Mouse (Mus musculus): ENCODE results near the gene Nbr1. TPM values are rescaled to one million over a fixed set of nuclear protein-coding genes. Genes with fewer than 3 reads are reported as not detected.

The Nbr1 gene
- polyA plus RNA-seq, 1 experiment = 33.0 TPM

DNA sequence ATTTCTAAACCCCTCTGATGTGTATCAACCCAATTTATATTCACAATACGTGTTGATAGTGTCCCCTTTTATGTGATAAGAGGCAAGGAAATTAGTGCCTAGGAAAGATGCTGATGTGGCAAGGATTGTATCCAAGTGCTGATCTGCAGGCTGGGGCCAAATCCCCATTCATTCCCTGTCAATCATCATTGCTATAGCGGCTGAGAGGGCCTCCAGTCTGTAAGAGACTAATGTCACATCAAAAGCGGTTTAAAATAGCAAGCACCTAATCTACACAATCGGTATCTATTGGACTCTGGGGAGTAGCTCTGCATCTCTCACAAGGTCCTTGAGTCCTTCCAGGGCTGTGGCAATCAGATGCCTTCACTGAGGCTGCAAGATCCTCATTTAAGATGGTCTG lies 62.2 kb downstream of the Nbr1 start:
- no peaks in the 10 kb centered on the region for H3K36me3 ChIP-seq (ENCODE audit: control insufficient read depth, insufficient read depth)
- H3K27me3 ChIP-seq (ENCODE audit: control insufficient read depth, insufficient read depth, insufficient read length) = no peaks in the 10 kb centered on the region
- H3ac ChIP-seq (ENCODE audit: control insufficient read depth, insufficient read length) = no peak overlapping the region
- no peak overlapping the region for H3K4me2 ChIP-seq (ENCODE audit: low read depth)
- no peak for TF ChIP-seq TCF12 (IDR thresholded peaks at IDR 0.05; ENCODE audit: insufficient read depth, poor library complexity, severe bottlenecking)
- no peak for TF ChIP-seq USF1 (IDR thresholded peaks at IDR 0.05; ENCODE audit: low read depth)
- no peak for TF ChIP-seq REST (IDR thresholded peaks at IDR 0.05; ENCODE audit: insufficient read depth, insufficient read length)
- TF ChIP-seq TCF3 (IDR thresholded peaks at IDR 0.05; ENCODE audit: insufficient read length, low read depth) = no peak
- TF ChIP-seq MYOD1 (IDR thresholded peaks at IDR 0.05; ENCODE audit: control insufficient read depth in 1 of 3, insufficient read length in 2 of 3, low read depth in 2 of 3) = no peak
- no peak for TF ChIP-seq CEBPB (IDR thresholded peaks at IDR 0.05; ENCODE audit: insufficient read depth, poor library complexity, severe bottlenecking)
- no peak for TF ChIP-seq POLR2A (IDR thresholded peaks at IDR 0.05; ENCODE audit: insufficient read length, low read depth)
- no peak for TF ChIP-seq MAX (IDR thresholded peaks at IDR 0.05; ENCODE audit: low read depth)
- TF ChIP-seq E2F4 (IDR thresholded peaks at IDR 0.05; ENCODE audit: insufficient read depth) = no peak
- TF ChIP-seq SRF (IDR thresholded peaks at IDR 0.05; ENCODE audit: control insufficient read depth, insufficient read length, low read depth) = no peak
- no peak for TF ChIP-seq MYOG (IDR thresholded peaks at IDR 0.05; ENCODE audit: control insufficient read depth in 1 of 3, insufficient read depth in 1 of 3, insufficient read length in 2 of 3, low read depth in 2 of 3)
- H3K4me3 ChIP-seq = no peak overlapping the region
- H3K79me2 ChIP-seq (ENCODE audit: control insufficient read depth, insufficient read depth) = no peaks in the 10 kb centered on the region

DNA sequence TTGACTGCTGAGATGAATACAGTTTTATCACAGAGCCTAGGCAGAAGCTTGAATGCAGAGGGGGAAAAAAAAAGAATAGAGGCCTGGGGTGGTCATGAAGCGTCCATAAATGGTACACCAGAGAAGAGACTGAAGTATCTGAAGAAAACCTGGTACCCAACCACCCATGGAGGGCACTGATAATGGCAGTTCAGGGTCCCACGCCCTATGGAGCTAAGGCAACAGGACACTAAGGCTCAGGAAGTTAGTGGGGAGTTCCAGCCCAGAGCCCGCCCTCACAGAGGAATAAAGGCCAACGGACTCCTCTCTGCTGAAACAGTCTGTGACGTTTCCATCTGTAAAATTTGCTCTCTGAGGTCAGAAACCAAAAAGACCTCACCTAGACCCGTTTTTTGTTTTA lies 63.4 kb downstream of the Nbr1 start:
- no peaks in the 10 kb centered on the region for H3K36me3 ChIP-seq (ENCODE audit: control insufficient read depth, insufficient read depth)
- no peaks in the 10 kb centered on the region for H3K27me3 ChIP-seq (ENCODE audit: control insufficient read depth, insufficient read depth, insufficient read length)
- H3K79me2 ChIP-seq (ENCODE audit: control insufficient read depth, insufficient read depth) = no peaks in the 10 kb centered on the region
- H3K4me3 ChIP-seq = no peak overlapping the region
- TF ChIP-seq MAX (IDR thresholded peaks at IDR 0.05; ENCODE audit: low read depth) = no peak
- TF ChIP-seq TCF3 (IDR thresholded peaks at IDR 0.05; ENCODE audit: insufficient read length, low read depth) = no peak
- no peak for TF ChIP-seq MYOG (IDR thresholded peaks at IDR 0.05; ENCODE audit: control insufficient read depth in 1 of 3, insufficient read depth in 1 of 3, insufficient read length in 2 of 3, low read depth in 2 of 3)
- no peak for TF ChIP-seq CEBPB (IDR thresholded peaks at IDR 0.05; ENCODE audit: insufficient read depth, poor library complexity, severe bottlenecking)
- no peak for TF ChIP-seq USF1 (IDR thresholded peaks at IDR 0.05; ENCODE audit: low read depth)
- TF ChIP-seq SRF (IDR thresholded peaks at IDR 0.05; ENCODE audit: control insufficient read depth, insufficient read length, low read depth) = no peak
- TF ChIP-seq MYOD1 (IDR thresholded peaks at IDR 0.05; ENCODE audit: control insufficient read depth in 1 of 3, insufficient read length in 2 of 3, low read depth in 2 of 3) = no peak
- no peak for TF ChIP-seq POLR2AphosphoS2 (IDR thresholded peaks at IDR 0.05; ENCODE audit: insufficient read length, low read depth)
- TF ChIP-seq TCF12 (IDR thresholded peaks at IDR 0.05; ENCODE audit: insufficient read depth, poor library complexity, severe bottlenecking) = no peak
- no peak for TF ChIP-seq POLR2A (IDR thresholded peaks at IDR 0.05; ENCODE audit: insufficient read length, low read depth)
- TF ChIP-seq REST (IDR thresholded peaks at IDR 0.05; ENCODE audit: insufficient read depth, insufficient read length) = no peak
- TF ChIP-seq E2F4 (IDR thresholded peaks at IDR 0.05; ENCODE audit: insufficient read depth) = no peak
- H3ac ChIP-seq (ENCODE audit: control insufficient read depth, insufficient read length) = no peak overlapping the region
- no peak overlapping the region for H3K4me2 ChIP-seq (ENCODE audit: low read depth)

DNA sequence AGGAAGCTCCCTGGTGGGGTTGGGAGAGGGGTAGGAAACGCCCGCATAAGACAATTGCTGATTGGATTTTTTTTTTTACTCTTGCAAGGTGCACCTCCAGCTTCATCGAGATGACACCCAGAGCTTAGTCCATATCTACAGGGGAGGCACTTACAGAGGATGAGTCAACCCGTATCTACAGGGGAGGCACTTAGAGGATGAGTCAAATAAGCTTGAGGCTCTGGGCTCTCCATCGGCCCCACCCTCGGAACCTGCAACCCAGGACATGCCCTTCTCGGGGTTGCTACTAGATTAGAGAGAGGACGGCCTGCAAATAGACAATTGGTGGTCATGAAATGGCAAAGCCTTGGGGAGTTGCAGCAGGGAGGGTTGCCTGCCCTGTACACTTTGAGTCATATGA lies 64.2 kb downstream of the Nbr1 start:
- TF ChIP-seq TCF12 (IDR thresholded peaks at IDR 0.05; ENCODE audit: insufficient read depth, poor library complexity, severe bottlenecking) = no peak
- TF ChIP-seq POLR2AphosphoS2 (IDR thresholded peaks at IDR 0.05; ENCODE audit: insufficient read length, low read depth) = no peak
- TF ChIP-seq E2F4 (IDR thresholded peaks at IDR 0.05; ENCODE audit: insufficient read depth) = no peak
- TF ChIP-seq MYOD1 (IDR thresholded peaks at IDR 0.05; ENCODE audit: control insufficient read depth in 1 of 3, insufficient read length in 2 of 3, low read depth in 2 of 3) = no peak
- no peak for TF ChIP-seq CEBPB (IDR thresholded peaks at IDR 0.05; ENCODE audit: insufficient read depth, poor library complexity, severe bottlenecking)
- no peak for TF ChIP-seq SRF (IDR thresholded peaks at IDR 0.05; ENCODE audit: control insufficient read depth, insufficient read length, low read depth)
- TF ChIP-seq USF1 (IDR thresholded peaks at IDR 0.05; ENCODE audit: low read depth) = no peak
- no peaks in the 10 kb centered on the region for H3K36me3 ChIP-seq (ENCODE audit: control insufficient read depth, insufficient read depth)

DNA sequence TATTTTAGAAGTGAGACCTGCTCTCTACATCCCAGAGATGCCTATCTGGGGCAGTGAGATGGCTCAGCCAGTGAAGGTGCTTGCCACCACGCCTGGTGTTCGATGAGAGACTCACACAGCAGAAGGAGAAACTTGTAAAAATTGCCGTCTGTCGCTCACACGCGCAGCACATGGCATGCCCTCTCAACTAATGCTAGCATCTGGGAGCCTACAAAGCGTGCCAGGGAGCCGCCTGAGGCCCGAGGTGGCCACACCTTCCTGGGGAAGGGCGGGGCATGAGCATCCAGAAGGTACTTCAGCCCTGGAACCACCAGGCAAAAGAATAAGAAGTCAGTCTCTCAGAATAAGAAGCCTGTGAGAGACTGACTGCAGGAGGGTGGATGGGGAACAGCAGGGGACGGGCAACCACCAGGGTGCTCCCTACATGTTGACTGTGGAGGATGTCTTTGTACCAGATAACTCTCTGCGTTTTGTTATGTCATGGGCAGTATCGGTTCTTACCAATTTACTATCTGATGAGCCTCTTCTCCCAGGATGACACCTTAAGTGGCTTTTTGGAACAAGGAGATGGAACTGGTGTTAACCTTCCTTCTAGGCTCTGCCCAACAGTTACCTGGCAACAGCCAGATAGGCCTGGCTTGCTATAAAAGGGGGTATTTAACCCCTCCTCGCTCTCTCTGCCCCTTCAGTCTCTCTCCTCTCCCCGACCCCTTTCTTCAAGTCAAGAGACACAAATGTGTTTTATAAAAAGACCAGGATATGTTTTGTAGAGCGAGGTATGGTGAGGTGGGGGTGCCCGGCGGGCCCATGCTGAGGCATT lies 65.2 kb downstream of the Nbr1 start:
- Histone ChIP-seq H3ac (ENCODE audit: control insufficient read depth, insufficient read length) (no peak overlapping the region), H3K27me3 (ENCODE audit: control insufficient read depth, insufficient read depth, insufficient read length) (no peaks in the 10 kb centered on the region), H3K4me2 (ENCODE audit: low read depth) (no peak overlapping the region), H3K4me3 (no peak overlapping the region), H3K79me2 (ENCODE audit: control insufficient read depth, insufficient read depth) (no peaks in the 10 kb centered on the region), H3K36me3 (ENCODE audit: control insufficient read depth, insufficient read depth) (no peaks in the 10 kb centered on the region)
- TF ChIP-seq MAX (IDR thresholded peaks at IDR 0.05; ENCODE audit: low read depth) (no peak), SRF (IDR thresholded peaks at IDR 0.05; ENCODE audit: control insufficient read depth, insufficient read length, low read depth) (no peak), CEBPB (IDR thresholded peaks at IDR 0.05; ENCODE audit: insufficient read depth, poor library complexity, severe bottlenecking) (no peak), MYOD1 (IDR thresholded peaks at IDR 0.05; ENCODE audit: control insufficient read depth in 1 of 3, insufficient read length in 2 of 3, low read depth in 2 of 3) (no peak), TCF3 (IDR thresholded peaks at IDR 0.05; ENCODE audit: insufficient read length, low read depth) (no peak), MYOG (IDR thresholded peaks at IDR 0.05; ENCODE audit: control insufficient read depth in 1 of 3, insufficient read depth in 1 of 3, insufficient read length in 2 of 3, low read depth in 2 of 3) (no peak), TCF12 (IDR thresholded peaks at IDR 0.05; ENCODE audit: insufficient read depth, poor library complexity, severe bottlenecking) (no peak), POLR2A (IDR thresholded peaks at IDR 0.05; ENCODE audit: insufficient read length, low read depth) (no peak), E2F4 (IDR thresholded peaks at IDR 0.05; ENCODE audit: insufficient read depth) (no peak), USF1 (IDR thresholded peaks at IDR 0.05; ENCODE audit: low read depth) (no peak), POLR2AphosphoS2 (IDR thresholded peaks at IDR 0.05; ENCODE audit: insufficient read length, low read depth) (no peak), REST (IDR thresholded peaks at IDR 0.05; ENCODE audit: insufficient read depth, insufficient read length) (no peak)

More for the DNA sequence above, 64.2 kb downstream of the Nbr1 start:
- H3ac ChIP-seq (ENCODE audit: control insufficient read depth, insufficient read length) = no peak overlapping the region
- no peaks in the 10 kb centered on the region for H3K27me3 ChIP-seq (ENCODE audit: control insufficient read depth, insufficient read depth, insufficient read length)
- no peaks in the 10 kb centered on the region for H3K79me2 ChIP-seq (ENCODE audit: control insufficient read depth, insufficient read depth)
- H3K4me3 ChIP-seq = no peak overlapping the region
- no peak overlapping the region for H3K4me2 ChIP-seq (ENCODE audit: low read depth)
